Mouse (Mus musculus) monocyte, adult 5-6 weeks (primary cell): ENCODE measurements around the gene Cacna1c. TPM values are rescaled to one million over a fixed set of nuclear protein-coding genes. Genes with fewer than 3 reads are reported as not detected.

Experiments
- ATAC-seq: fragments of 153-309, 156-312 bp; replicated peaks from 2 replicates; pipeline ENCODE4 v1.8.0; 2017; ENCODE audit warnings: mild to moderate bottlenecking; ENCODE audit not compliant: low TSS enrichment, insufficient number of reproducible peaks, severe bottlenecking, poor library complexity, low FRiP score
- total RNA-seq: library from RNA; stranded (forward); fragments of 200-1000, 200-491, 200-594 nt; gene quantifications from 3 replicates; pipeline ENCODE4 v1.2.3, GENCODE M21; 2017

Gene Cacna1c
- total RNA-seq, 1 experiment from 2014 or later = not detected

DNA sequence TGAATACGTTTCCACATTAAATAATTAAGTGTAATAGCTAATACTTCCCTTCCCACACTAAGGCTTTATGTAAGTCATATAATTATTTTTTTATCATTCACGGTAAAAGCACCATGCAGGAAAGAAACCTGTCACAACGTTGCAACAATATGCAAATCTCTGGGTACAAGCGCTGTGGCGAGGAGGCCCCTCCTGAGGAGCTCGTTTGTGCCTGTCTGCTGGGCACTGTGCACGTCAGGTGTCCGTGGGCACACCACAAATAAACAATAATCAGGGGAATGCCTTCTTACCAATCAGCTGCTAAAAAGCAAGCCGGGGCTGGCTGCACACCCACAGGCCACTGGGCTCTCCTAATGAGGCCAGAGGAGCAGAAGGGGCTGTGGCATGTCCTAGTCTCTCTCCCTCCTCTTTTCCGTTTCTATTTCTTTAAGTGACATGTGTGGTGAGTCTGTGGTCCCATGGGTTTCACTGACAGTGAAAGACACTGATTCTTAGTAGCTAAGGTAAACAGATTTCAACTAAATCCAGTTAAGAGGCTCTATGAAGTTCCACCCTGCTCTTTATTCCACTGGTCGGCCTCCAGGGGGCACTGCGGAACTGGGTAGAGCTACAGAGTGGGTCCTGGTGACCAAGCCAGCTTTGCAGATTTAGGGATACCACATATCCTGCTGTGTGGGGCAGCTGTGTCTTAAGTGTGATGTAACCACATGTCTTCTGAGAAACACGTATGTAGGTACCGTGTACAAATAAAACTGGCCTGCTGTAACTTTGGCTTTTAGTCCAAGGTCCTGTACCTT is 549.8 kb downstream of the Cacna1c start:
- ATAC-seq = no peak

DNA sequence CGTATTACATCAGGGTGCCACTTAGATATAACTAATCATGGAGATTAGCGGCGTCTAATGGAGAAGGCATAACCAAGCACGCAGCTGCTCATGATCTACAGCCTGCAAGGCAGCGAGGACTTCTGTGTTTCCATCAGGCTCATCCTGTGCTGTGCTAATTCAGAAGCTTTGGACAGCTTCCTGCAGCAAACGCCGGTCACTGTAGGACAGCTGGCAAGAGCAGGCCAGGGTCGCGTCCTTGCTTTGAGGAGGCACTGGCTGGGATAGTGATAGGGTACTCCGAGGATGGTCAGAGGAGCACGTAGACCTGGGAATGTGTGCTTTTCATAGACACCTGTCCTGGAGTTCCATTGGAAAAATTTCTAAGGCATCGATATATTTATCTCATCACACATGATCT is 551.4 kb downstream of the Cacna1c start:
- no peak for ATAC-seq

DNA sequence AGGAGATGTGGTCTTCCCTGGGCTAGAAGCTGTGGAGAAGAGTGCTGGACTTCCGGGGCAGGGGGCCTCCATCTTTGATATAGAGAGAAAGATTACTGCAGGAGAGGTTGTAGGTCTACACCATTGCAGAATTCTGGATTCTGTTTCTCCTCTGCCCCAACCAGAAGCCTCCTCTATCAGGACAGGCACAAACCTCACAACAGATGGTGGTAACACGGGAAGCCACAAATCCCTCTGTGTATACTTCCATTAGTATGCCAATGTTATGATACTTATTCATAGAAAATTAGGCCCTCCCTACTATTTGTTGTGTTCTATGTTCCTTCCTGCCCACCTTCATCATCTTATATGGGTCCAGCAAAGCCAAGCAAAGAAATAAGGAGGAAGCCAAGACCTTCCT is 552.7 kb downstream of the Cacna1c start:
- no peak for ATAC-seq

DNA sequence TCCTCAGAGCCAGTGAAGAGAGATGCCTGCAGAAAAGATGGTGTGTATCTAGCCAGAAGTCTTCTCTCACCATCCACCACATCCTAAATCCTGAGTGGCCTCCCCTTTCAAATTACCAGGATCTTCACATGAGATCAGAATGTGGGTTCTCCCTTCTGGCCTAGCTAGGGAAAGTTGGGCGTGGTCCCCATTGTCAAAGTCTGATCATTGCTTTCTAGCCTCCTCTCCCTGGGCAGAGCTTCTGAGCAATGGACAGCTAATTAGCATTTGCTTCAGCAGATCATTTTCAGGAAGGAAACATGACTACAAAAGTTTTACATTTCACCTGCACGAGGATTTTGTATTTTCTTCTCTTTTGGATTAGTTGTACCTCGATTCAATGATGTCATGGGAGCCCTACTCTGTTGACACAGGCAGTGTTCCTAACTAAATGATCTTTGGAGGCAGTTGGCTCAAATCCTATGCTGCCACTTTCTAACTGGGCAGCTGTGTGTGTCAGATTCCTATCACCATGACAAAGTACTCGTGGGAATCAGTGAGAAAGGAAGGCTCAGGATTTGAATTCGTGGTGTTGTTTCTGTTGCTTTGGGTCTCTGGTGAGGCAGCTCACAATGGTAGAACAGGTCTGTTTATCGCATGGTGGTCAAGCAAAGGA is 554.4 kb downstream of the Cacna1c start:
- no peak for ATAC-seq

DNA sequence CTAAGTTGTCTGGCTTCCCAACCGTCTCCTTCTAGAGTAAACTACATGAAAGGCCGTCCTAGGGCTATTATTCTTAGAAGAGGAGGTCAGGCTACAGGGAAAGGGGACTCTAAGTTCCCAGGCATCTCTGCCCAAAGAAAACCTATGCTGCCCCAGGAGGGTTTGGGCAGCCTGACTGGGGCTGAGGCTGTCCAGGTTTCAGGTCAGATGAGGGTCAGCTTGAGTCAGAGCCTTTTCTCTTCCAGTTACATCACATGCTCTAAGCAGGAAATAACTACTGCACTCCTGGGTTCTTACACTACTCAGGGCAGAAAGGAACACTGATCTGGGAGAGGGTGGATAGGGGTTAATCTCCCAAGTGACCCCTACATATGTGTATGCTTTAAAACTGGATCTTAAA is 556.4 kb downstream of the Cacna1c start:
- ATAC-seq = no peak

DNA sequence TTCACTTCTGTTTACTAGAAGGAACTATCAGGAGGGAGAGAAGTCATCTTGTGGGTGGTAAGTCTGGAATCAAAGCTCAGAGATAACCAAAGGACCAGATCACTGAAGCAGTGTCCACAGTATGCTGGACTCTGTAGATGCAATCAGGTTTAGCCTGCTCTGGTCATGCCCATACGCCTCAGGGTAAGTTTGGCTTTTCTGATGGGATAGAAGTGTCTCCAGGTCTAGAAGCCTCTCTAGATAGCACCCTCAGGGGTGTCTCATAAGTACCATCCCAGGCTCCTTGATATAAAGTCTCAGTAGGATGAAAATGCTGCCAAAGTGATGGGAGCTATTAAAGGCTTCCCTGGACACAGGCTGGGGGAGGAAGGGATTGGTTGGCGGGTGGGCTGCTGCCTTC is 557.3 kb downstream of the Cacna1c start:
- ATAC-seq = no peak

DNA sequence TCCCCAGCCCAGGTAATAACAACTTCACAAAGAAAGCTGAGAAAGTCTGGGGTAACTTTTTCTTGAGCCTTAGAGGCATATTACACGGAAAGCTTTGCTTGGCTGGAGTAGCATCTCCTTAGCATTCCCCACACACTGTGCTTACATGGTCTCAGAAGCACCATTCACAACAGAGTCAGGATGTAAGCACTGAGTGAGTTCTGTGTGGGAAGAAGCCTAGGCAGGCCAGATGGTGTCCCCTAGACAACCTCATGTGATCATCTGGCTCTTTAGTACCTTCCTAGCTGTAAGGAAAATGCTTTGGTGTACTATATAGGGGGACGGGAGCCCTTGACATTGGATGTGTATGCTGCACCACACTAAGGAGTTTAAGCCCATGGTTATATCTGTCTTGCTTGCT is 563.7 kb downstream of the Cacna1c start:
- ATAC-seq = no peak

DNA sequence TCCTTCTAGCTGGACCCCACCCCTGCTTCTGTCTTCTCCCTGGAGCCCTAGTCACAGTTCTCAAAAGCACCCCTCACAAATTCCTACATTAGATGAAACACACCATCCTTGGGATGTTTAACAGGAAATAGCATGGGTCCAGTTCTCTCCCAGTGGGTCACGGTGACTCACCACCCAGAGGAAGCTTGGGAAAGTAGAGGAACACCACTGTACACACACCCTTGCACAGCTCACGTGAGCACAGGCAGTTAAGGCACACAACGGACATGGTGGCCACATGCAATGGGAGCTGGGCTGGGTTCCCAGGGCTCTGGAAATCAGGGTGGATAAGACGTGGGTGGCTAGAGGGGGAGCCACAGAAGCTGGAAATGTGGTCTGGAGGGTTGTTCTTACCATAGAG is 566.2 kb downstream of the Cacna1c start:
- ATAC-seq = no peak

DNA sequence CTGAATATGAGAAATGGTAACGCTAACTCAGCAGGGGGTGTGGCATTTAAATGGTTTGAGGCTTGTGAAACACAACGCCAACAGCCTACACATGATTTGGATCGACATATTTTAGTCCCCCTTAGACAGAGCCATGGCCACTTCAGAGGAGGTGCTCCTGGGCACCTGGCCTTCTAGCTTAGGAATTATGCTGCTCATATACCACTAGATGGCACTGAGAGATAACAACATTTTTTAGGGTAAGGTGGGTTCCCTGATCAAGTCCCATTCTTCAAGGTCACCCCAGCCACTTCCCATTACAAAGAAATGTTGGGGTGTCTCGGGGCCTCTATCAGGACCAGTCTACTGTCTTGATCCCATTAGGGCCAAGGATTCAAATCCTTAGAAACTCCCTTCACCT is 570.0 kb downstream of the Cacna1c start:
- ATAC-seq = no peak

DNA sequence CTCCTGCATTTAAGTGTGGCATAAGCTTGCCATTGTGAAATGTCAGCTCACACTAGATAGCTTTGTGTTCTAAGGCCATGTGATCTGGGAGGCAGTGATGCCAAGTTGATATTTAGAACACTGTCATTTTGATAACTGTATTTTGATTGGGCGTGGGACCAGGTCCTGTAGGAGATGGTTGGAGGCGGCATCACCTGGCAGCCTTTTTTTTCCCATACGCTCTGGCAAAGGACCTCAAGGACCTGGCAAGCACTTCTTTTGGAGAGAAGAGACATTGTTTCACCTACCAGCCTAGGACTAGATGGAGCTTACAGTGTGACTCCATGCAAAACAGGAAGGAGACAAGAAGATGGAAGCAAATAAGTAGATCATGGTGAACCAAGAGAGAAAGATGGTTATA is 572.6 kb downstream of the Cacna1c start:
- no peak for ATAC-seq

DNA sequence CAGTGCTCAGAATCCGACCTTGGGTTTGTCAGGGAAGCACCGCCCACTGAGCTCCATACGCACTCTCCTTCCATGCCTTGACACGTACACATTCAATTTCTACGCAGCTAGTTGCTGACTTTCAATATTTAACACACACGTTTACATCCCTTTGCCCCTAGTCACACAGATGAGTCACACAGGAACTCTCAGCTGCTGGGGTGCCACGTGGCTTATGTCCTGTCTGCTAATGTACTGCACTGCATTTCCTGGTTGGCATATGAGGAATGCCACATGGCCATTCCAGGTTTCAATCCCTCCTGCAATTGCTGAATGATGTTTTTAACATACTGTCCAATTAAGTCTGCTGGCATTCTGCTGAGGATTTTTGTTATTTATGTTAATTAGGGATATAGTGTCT is 574.4 kb downstream of the Cacna1c start:
- no peak for ATAC-seq

DNA sequence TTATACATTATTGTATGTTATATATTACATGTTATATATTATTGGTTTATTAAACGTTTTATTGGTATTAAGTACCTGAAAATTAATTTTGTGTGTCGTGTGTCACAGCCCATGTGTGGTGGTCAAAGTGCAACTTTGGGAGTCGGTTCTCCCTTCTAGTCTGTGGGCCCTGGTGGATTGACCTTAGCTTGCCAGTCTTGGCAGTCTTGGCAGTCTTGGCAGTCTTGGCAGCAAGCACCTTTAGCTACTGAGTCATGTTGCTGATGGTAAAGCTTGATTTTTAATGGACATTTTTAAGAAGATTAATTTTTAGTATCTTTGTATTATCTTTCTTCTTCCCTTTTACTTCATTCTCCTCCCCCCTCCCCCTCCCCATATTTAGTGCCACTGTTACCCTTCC is 574.8 kb downstream of the Cacna1c start:
- no peak for ATAC-seq

DNA sequence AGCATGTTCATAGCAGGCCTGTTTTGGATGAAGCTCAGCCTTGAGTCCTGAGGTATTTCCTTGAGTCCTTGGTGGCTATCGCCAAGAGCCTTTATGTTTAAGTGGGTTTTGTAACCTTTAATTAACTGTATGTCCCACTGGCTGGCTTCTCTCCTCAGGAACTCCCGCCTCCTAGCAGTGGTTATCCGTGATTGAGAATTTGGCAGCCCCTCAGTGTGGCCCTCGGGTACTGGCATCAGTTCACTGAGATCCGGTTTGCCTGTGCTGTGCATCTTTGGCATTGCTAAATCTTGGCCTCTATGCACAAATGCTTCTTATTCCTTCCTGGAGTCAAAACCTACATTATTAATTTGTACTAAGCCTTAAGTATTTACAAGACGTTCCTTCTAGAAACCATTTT is 587.3 kb downstream of the Cacna1c start:
- ATAC-seq = no peak

DNA sequence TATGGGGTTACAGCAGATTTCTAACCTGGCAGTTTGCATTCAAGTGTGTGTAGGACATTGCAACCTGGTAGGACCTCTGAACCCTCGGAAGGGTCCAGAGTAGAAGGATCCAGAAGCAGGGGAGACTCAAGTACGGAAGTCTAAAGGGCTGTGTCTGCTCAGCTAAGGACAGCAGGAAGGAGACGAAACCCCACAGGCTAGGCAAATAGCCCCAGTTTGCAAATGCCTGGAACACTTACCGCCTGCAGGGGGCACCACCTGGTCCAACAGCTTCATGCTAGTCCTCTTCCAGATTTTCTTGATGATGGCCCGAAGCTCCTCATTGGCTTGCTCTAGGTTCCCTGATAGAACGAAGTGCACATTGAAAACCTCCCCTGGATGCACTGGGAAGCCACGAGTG is 590.2 kb downstream of the Cacna1c start:
- ATAC-seq = no peak

DNA sequence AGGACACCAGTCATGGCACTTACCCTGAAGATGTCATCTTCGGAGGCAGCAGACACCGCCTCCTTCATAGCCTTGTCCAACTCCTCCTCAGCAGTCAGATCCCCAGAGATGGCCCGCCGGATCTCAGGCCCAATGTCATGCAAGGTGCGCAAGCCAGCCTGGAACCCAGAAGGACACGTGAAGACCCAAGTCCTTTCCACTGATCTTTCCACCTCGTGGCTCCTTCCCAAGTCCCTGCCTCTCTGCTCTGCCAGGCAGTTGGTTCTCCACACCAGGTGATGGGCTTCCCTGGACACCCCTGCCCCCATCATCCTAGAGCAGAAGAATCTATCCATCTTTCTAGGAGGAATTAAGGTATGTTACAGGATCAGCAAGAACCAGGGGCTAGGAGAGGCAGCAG is 592.4 kb downstream of the Cacna1c start:
- ATAC-seq = no peak

DNA sequence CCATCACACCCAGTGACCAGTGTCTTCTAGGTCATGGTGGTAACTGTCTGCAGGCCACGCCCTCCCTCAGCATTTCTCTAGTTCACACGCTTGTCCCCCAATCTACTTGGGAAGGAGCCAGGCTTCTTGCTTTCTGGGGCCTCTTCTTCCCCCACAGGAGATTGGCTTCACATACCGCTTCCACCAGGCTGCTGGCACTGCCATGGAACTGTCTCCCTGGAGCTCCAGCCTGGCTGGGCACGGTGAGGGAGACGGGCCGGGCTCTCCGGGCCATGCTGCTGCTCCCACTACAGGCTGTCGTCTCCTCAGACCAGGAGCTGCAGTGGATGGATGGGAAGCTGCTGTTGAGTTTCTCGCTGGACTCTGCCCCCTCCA is 600.5 kb downstream of the Cacna1c start:
- ATAC-seq = no peak

DNA sequence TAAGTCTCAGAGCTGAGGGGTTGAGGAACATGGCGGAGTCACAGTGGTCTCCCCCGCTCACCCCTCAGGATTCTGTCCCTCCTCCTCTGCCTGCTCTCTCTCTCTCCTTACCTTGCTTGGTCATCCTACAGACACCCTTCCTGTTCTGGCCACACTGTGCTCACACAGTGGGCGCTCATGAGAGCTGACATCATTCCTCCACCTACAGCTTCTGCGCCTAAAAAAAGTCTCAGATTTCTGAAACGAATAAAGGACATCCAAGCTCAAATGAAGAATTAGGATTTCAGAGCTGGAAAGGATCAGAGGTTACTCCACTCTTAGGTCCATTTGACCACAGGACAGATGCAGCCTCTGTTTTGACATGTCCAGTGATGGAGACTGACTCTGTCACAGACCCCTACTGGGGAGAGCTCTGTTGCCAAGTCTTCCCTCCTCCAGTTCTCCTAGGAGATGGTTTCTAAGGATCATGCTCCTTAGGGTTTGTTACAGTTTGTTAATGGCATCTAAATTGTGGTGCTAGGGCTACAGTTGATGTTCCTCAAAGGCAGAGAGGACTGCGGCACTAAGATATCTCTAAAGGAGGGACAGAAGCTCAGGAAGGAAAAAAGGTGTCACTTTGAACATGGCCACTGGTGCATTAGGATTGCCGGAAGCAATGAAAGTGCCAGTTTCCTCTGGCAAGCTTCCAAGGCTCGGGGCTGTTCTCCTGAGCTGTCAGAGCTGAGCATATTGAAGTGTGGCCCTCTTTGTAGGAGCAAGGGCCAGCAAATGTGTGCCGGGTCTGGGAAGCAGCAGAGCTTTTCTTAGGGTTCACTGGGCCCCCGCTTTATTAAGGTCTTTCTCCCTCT is 601.2 kb downstream of the Cacna1c start:
- no peak for ATAC-seq

DNA sequence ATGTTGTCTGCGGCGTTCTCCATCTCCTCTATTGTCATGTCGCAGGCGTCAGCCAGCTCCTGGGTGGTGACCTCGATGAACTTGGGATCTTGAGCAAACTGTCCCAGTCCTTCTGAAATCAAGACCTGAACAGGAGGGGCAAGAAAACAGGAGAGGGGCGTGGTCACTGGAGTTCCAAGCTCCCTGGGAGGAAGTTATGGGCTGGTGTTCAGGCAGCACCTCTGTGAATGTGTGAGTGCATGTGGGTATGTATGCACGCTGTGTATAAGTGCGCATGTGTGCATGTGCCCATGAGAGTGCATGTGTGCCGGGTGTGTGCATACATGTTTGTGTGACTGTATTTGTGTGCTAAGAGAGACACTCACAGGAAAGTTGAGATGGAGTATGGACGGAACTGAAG is 602.1 kb downstream of the Cacna1c start:
- ATAC-seq = no peak

DNA sequence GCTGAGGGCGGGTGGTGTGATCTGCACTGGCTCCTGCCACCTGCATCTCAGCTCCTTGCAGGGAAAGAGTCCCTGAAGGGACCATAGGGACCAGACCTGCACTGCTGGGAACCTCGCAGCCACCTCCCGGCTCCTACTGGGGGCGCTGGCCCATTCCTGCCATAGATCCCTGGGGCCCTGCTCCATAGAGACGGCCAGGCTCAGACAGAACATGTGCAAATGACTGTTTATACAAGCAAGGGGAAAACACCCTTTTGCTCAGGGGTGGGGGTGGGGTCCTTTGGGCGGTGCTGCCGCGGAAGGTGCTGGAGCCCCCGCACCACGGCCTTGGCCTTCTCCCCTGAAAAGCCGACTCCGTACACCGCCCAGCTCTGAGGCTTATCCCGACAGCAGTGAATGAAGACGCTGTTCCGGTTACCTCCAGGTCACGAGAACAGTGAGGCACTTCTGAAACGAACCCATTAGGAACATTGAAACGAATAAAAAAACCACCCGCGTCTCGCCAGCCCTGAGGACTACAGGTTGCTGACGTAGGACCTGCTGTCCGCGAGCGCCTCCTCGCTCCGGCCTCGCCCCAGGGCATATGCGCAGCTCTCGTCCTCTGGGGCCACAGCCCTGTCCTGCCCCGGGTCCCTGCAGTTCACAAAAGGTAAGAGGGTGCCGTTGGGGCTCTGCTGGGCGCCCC is 602.7 kb downstream of the Cacna1c start:
- no peak for ATAC-seq
